Mouse (Mus musculus): ENCODE results near the gene Cep57l1. TPM values are rescaled to one million over a fixed set of nuclear protein-coding genes. Genes with fewer than 3 reads are reported as not detected.

Cep57l1 gene
- polyA plus RNA-seq, 1 experiment from 2014 or later, result 17.3 TPM

DNA sequence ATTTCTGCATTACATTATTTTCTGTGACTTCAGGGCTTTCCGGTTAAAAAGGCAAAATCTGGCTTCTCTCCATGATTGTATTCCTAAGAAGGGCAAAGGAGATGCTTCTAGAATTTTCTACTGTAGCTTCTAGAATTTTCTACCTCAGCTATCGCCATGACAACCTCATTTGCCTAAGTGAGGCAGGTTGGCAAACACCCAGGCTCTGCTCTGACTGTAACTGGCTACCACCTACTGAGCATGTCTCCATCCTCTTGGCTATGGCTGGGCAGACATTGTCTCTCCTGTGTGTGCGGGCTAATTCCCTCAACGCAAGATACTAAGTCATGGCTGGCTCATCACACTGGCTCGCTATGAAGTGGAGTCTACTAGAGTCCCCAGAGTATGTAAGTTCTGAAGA, 63.1 kb downstream of the Cep57l1 start:
- CTCF ChIA-PET, result interaction anchor here (1.0 kb wide), 1 partner anchor 18 kb away, joined by 3 read pairs; no protein-coding TSS in a partner anchor
- no peaks in the 10 kb centered on the region for H3K27me3 ChIP-seq
- DNase-seq (ENCODE audit: low read depth, low spot score) (peak; percentile 58), ATAC-seq (peak; percentile 21)
- in situ Hi-C loops (cut with MboI; ENCODE audit: low pct_unique_long_range_greater_than_20kb), result no loop called here
- TF ChIP-seq CTCF (IDR thresholded peaks at IDR 0.05), result no peak
- POLR2A ChIA-PET, result no interaction called here

DNA sequence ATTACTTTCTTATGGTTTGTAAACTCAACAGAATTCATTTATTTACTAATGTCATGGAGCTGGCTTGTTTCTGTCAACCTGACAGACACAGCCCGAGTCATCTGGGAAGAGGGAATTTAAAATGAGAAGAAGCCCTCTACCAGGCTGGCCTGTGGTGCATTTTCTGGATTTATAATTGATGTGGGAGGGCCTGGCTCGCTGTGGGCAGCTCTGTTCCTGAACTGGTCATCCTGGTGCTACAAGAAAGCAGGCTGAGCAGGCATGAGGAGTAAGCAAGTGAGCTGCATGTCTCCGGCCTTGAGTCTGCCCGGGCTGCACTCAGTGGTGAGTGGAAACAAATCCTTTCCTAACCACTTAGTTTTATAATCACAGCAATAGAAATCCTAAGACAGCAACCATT, 65.7 kb downstream of the Cep57l1 start:
- no peak for TF ChIP-seq CTCF (IDR thresholded peaks at IDR 0.05)
- ChIA-PET CTCF (no interaction called here), POLR2A (no interaction called here)
- DNase-seq (ENCODE audit: low read depth, low spot score) (no peak), ATAC-seq (no peak)
- H3K27me3 ChIP-seq, result no peaks in the 10 kb centered on the region
- in situ Hi-C loops (cut with MboI; ENCODE audit: low pct_unique_long_range_greater_than_20kb), result no loop called here

DNA sequence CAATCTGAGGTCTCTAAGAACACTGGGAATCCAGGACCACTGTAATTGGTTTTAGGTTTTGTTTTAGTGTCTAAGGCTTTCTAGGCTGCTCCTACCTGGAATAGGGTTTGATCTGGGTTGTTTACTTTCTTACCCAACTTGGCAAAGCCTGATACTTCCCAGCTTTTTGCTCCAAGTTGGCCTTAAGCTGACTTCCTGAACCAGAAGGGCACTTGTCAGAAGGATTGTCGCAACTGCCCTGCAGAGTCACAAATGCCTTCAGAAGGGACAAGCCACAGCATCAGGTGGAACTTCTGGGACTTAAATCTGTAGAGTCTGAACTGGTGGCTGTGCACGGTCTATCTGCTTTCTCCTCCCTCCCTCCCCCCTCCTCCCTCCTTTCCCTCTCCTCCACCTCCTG, 69.5 kb downstream of the Cep57l1 start:
- ChIA-PET POLR2A (interaction anchor here (0.6 kb wide), 1 partner anchor 47 kb away, joined by 3 read pairs; no protein-coding TSS in a partner anchor), CTCF (interaction anchor here (0.7 kb wide), 1 partner anchor 50 kb away, joined by 3 read pairs; no protein-coding TSS in a partner anchor)
- TF ChIP-seq CTCF (IDR thresholded peaks at IDR 0.05), result no peak
- no peak for ATAC-seq
- in situ Hi-C loops (cut with MboI; ENCODE audit: low pct_unique_long_range_greater_than_20kb), result no loop called here
- DNase-seq (ENCODE audit: low read depth, low spot score), result no peak
- H3K27me3 ChIP-seq, result no peaks in the 10 kb centered on the region

DNA sequence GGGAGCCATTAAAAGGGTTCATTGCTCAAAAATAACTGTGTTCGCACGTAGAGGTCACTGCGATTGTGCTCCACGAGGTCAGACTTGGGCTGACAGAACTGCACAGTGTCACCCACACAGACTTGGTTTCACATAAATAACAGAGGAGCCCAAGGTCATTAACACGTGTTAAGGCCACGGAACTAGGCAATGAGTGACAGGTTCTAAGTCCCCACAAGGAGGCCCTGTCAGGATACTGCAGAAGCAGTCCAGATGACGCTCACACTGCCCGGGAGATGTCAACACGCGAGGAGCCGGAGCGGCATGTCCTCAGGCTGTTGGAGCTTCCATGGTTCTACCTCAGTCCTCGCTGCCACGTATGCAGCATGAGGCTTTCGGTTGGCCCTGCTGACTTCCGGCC, 72.4 kb downstream of the Cep57l1 start:
- ChIA-PET POLR2A (no interaction called here), CTCF (no interaction called here)
- TF ChIP-seq CTCF (IDR thresholded peaks at IDR 0.05), result no peak
- in situ Hi-C loops (cut with MboI; ENCODE audit: low pct_unique_long_range_greater_than_20kb), result no loop called here
- no peak for DNase-seq (ENCODE audit: low read depth, low spot score)
- no peaks in the 10 kb centered on the region for H3K27me3 ChIP-seq
- no peak for ATAC-seq

DNA sequence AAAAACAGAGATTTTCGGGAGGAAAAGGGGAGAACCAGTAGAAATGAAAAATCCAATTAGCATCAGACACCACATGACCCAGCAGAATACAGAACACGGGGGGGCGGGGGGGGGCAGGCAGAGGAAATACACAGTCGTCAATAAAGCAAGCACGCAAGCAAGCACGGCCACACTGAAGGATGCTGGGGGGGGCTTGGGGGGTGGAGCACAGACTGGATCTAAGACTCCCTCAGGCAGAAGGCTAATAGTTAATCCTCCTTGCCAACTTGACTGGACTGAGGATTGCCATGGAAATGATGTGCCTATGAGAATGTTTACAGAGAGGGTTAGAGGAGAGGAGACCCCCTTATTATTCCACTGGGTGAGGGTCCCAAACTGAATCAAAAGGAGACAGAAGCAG, 74.3 kb downstream of the Cep57l1 start:
- in situ Hi-C loops (cut with MboI; ENCODE audit: low pct_unique_long_range_greater_than_20kb), result no loop called here
- POLR2A ChIA-PET, result no interaction called here
- H3K27me3 ChIP-seq, result no peaks in the 10 kb centered on the region
- no peak for DNase-seq (ENCODE audit: low read depth, low spot score)
- CTCF ChIA-PET, result no interaction called here
- TF ChIP-seq CTCF (IDR thresholded peaks at IDR 0.05), result no peak
- no peak for ATAC-seq

DNA sequence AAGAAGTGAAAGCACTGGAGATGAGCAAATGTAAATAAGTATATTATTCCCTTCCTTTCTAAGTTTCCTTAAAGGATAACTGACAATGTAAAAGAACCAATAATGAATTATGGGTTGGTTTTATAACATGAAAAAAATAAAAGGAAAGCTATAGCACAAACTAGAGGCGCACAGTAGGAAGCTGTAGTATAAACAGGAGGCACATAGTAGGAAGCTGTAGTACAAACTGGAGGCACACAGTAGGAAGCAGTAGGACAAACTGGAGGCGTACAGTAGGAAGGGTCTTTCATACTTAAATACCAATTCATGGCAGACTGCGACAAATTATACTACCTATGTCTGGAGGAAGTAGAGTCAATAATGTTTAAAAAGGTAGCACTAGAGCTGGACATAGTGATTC, 76.5 kb downstream of the Cep57l1 start:
- no peak for TF ChIP-seq CTCF (IDR thresholded peaks at IDR 0.05)
- ATAC-seq, result no peak
- ChIA-PET CTCF (interaction anchor here (1.4 kb wide), 1 partner anchor 44 kb away, joined by 3 read pairs; no protein-coding TSS in a partner anchor), POLR2A (no interaction called here)
- no peak for DNase-seq (ENCODE audit: low read depth, low spot score)
- in situ Hi-C loops (cut with MboI; ENCODE audit: low pct_unique_long_range_greater_than_20kb), result no loop called here
- H3K27me3 ChIP-seq, result no peaks in the 10 kb centered on the region

DNA sequence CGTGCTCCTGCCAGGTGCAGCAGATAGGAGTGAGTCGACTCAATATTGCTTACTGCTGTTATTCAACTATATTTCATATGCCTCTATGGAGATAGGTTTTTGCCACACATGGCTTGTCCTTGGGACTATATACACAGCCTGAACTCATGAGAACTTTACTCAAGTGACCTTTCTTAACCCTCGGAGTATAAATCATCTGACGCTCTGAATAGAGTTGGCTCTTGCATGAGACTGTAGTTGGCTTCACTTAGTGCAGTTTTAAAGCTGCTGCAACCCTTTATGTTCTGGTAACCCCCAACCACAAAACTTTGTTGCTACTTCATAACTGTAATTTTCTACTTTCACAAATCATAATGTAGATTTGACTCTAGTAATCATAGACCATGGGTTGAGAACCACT, 77.7 kb downstream of the Cep57l1 start:
- POLR2A ChIA-PET, result interaction anchor here (0.8 kb wide), 1 partner anchor 8 kb away, joined by 3 read pairs; no protein-coding TSS in a partner anchor
- CTCF ChIA-PET, result no interaction called here
- no peaks in the 10 kb centered on the region for H3K27me3 ChIP-seq
- TF ChIP-seq CTCF (IDR thresholded peaks at IDR 0.05), result no peak
- in situ Hi-C loops (cut with MboI; ENCODE audit: low pct_unique_long_range_greater_than_20kb), result no loop called here
- DNase-seq (ENCODE audit: low read depth, low spot score) (no peak), ATAC-seq (no peak)

DNA sequence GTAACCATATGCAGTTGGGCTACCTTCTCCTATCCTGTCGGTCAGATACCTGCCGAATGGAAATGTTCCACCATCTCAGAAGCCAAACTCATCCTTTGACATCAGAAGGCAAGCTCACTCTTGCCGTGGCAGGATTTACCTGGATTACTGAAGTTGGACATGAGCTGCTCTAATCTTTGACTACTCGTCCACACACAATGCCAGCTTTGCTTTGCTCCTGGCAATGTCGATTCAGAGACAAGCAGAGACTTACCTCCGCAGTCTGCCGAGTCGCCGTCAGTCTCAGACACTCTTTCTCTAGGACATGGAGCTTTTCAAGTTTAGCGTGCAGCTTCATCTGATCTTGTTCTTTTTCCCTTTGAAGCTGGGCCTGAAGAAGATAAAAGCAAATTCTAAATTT, 78.9 kb downstream of the Cep57l1 start:
- DNase-seq (ENCODE audit: low read depth, low spot score), result no peak
- ChIA-PET CTCF (no interaction called here), POLR2A (no interaction called here)
- no peak for TF ChIP-seq CTCF (IDR thresholded peaks at IDR 0.05)
- in situ Hi-C loops (cut with MboI; ENCODE audit: low pct_unique_long_range_greater_than_20kb), result no loop called here
- H3K27me3 ChIP-seq, result no peaks in the 10 kb centered on the region
- no peak for ATAC-seq

DNA sequence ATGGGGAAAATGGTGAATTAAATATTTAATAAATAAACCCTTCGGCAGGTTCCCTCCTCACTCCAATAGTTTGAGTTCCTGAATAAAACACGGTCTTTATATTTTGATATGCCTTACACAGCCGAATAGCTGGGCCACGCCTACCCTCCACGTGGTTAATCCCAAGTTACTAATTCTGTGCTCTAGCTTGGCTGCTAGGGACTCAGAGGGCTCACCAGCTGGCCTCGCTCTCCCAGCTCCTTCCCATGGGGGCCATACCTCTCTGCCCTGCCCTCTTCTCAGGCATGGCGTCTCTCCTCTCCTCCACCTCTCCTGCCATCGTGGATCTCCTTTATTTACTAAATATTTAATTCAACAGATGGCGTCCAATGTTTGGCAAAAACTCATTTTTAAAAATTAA, 83.5 kb downstream of the Cep57l1 start:
- ChIA-PET POLR2A (no interaction called here), CTCF (no interaction called here)
- DNase-seq (ENCODE audit: low read depth, low spot score) (no peak), ATAC-seq (no peak)
- H3K27me3 ChIP-seq, result no peaks in the 10 kb centered on the region
- in situ Hi-C loops (cut with MboI; ENCODE audit: low pct_unique_long_range_greater_than_20kb), result no loop called here
- TF ChIP-seq CTCF (IDR thresholded peaks at IDR 0.05), result no peak

DNA sequence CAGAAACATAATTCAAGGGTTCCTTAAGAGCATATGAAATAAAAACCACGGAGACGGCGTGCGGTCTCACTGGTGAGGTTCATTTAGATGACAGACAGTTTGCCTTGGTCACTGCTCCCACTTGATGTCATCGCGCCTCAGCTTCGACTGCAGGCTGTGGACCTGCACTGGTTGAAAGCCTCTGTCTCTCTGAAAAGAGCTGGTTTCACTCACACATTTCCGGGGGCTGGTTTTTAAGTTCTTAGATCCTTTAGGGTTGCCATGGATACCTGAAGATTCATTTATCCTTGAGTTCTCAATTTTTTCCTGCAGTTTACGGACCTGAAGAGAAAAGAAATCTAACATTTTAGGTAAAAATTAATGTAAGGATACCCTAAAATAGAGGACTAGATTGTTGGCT, 90.1 kb downstream of the Cep57l1 start:
- in situ Hi-C loops (cut with MboI; ENCODE audit: low pct_unique_long_range_greater_than_20kb), result no loop called here
- DNase-seq (ENCODE audit: low read depth, low spot score) (no peak), ATAC-seq (no peak)
- ChIA-PET CTCF (no interaction called here), POLR2A (no interaction called here)
- H3K27me3 ChIP-seq, result no peaks in the 10 kb centered on the region
- no peak for TF ChIP-seq CTCF (IDR thresholded peaks at IDR 0.05)

DNA sequence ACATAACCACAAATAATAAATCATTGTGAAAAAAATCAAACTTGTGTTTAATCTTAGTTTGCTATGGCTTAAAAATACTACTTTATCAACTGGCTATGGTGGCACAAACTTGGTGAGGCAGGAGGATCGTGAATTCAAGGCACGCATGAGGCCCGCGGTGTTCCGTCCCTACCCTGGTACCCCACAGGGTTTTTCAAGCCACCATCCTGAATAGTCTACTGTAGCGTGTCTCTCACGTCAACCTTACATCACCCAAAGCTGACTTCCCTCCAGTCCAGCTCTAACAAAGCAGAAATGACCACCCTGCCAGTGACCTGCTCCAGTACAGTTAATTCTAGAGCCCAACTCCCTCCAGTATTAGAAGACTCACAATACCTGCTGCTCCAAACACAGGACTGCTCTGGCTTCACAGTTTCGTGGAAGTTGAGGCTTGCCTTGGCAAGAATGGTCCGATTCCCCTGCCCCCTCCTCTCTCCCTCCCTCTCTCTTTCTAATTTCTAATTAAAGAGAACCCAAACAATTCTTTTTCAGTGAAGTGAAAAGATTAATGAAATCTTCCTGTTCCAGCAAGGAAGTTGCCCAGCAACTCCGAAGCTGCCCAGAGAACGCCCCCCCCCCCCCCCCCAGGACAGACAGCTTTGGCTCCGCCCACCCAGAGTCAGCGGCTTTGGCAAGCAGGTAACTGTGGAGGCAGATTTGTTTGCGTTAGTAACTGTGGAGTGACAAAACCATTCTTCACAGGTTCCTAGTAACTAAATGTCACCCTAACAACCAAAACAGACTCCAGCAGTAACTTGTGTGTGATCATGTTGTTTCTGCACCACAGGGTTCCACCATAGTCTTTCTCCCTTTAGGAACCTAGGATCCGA, 93.4 kb downstream of the Cep57l1 start, which contains the start of gene Ccdc162:
Ccdc162 (minus strand) TSS at position 606 of the 869 bp plus-strand sequence.
- in situ Hi-C loops (cut with MboI; ENCODE audit: low pct_unique_long_range_greater_than_20kb), result no loop called here
- ChIA-PET CTCF (no interaction called here), POLR2A (no interaction called here)
- ATAC-seq (no peak), DNase-seq (ENCODE audit: low read depth, low spot score) (no peak)
- no peak for TF ChIP-seq CTCF (IDR thresholded peaks at IDR 0.05)
- no peaks in the 10 kb centered on the region for H3K27me3 ChIP-seq

Data from Patski (cell line).